Mouse (Mus musculus) 3T3-L1 (cell line): ENCODE data around the gene Cdc42ep2.

Experiments
- DNase-seq: peaks from one replicate; pipeline ENCODE4 v3.0.0-alpha.2; 2015; ENCODE audit warnings: low read depth, low spot score

Gene Cdc42ep2

GRCm38 (mm10) chr19:5942581-5942980 lies 18.0 kb upstream of the Cdc42ep2 start:
- no peak for DNase-seq

DNA sequence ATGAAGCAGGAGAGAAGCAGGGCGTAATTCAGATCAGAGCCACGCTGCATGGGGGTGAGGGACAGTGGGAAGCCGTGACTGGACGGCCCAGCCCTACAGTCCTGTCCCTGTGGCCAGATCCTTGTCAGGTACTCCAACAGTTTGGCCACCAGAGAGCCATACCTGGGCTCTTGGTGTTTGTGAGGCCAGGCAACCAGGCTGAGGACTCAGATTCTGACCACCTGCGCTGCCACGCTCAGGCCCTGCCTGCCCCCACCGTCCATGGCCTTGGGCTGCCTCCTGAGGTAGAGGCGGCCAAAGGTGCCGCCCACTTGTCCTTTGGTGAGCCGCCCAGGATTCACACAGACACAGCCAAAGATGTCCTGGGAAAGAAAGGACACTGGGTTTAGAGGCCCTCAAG lies 16.0 kb upstream of the Cdc42ep2 start:
- DNase-seq, result no peak

DNA sequence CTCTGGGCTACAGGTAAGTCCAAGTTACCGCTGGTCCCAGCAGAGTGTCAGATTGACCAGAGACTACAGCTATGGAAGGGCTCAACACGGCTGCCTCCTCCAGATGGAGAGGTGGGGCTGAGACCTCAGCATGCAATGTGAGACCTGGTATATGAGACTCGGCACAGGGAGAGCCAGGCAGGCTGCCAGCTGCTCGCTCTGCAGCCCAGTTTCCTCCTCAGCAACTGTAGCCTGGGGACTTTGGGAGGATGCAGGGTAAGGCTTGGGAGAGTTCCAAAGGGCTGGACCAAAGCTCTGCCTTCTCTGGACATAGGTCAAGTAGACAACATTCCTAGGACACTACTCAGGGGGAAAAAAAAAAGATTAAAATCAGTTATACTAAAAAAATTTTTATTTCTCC lies 15.6 kb upstream of the Cdc42ep2 start:
- DNase-seq, result peak; percentile 100

DNA sequence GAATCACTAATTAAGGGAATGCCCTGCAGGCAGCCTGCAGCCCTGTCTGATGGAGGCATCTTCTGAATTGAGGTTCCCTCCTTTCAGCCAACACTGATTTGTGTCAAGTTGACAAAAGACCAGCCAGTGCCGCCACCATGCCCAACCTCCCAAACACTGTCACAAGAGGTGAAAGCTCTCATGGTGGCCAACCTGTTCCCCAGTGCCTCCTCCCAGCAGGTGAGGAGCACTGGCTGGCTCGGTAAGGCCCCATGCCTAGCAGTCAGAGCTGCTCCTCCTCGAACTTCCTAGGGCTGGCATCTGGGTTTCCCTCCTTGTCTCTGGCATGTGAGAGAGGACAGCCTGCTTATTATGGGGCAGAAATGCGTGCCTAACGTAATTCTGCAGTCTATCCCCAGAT lies 15.1 kb upstream of the Cdc42ep2 start:
- DNase-seq, result no peak

GRCm38 (mm10) chr19:5938516-5938915 lies 13.9 kb upstream of the Cdc42ep2 start:
- no peak for DNase-seq

DNA sequence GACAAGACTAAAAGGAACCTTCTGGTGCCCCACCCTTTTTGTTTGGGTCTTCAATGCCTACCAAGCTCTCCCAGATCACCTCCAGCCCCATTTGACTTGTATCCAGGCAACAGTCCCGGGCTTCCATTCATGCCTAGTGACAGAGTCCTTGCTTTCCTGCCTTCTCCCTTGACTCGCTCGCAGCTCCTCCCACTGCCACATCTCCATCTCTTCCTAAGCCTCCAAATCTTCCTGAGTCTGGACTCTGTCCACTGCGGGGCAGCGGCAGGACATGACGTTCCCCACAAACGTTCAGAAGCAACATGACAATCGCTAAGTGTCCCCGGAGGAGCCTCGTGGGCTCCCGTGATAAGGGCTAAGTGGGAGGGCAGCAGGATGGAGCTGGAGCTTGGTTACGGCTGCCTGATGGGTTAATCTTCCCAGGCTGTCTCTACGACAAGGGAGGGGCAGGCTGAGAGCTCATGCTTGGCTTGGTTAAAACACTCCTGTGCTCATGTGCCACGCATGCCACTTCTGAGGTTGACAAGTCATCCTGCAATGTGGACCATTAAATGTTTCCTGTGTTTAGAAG lies 13.3 kb upstream of the Cdc42ep2 start:
- DNase-seq, result no peak

GRCm38 (mm10) chr19:5937095-5937835 lies 12.6 kb upstream of the Cdc42ep2 start:
- no peak for DNase-seq

DNA sequence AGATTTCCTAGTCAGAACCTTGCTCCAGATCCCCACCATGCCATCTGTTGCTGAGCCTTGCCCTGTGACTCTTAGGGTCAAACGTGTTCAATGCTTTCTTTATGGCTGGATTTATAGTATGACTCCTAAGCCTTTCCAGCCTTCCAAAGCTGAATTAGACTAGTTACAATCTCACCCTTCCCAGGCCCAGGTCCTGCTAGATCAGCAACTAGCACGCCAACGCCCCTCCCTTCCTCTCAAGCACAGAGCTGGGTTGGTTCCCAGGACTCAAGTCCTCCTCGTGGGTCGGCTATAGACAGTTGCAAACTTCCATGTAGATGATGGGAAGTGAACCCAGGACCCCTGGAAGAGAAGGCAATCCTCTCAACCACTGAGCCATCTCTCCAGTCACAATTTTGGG lies 11.1 kb upstream of the Cdc42ep2 start:
- DNase-seq, result no peak

- DNase-seq, result no peak
Measured at GRCm38 (mm10) chr19:5935266-5935665, 10.7 kb upstream of the Cdc42ep2 start.

DNA sequence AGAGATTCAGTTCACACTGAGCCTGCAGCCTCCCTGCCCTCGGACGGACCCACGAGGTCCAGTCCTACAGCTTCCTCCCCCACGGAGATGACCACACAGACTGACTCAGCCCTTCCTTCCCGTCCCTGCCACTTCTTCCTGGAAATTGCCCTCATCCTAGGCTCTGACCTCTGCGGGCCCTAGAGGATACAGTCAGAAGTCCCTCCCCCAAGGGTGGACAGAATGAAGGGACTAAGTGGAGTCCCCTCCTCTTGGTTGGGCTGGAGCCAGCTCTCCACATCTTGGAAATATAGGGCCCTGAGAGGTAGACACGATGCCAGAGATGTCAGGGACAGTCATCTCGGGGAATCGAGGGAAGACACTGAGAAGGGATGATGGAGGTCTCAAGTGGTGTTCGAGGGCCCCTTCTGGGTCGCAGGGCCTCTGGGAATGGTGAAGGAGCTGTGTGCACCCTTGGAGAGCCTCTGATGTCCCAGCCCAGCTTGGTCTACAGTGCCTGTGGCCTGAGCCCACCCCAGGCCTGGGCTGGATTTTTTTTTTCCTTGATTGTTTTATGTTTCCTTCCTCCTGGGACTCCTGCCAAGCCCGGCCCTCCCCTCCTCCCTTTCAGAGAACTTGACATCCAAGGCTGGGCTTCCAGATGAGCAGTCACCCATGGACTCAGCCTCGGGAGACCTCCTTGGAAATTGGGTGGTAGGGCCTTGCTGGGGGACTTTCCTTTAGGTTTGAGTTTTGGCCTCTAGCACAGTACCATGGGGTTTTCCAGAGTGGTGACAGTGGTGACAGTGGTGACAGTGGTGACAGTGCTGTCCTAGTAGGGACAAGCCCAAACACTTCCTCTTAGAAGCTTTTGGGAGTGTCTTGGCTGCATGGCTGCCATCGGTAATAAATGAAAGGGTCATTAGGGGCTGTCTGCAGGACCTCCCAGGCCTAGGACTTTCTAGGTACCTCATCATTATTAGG lies 5.3 kb upstream of the Cdc42ep2 start:
- DNase-seq, result no peak

GRCm38 (mm10) chr19:5928546-5928945 lies 3.9 kb upstream of the Cdc42ep2 start:
- no peak for DNase-seq

GRCm38 (mm10) chr19:5928104-5928503 lies 3.5 kb upstream of the Cdc42ep2 start:
- DNase-seq, result peak; percentile 41

DNA sequence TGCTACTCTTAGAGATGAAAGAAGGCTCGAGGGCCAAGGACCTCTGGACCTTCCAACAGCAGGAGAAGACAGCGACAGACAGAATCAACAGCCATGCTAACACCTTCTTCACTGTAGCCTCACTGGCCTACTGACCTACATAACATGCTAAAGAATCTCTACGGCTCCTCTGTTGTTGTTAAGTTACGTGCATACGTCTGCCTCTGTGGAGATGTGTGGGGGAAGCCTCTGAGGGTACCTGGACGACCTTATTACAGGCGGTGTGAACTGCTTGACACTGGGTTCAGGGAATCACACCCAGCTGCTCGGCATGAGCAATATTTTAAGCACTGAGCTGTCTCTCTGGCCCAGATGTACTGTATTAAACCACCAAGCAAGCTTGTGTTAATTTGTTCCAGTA lies 2.9 kb upstream of the Cdc42ep2 start:
- DNase-seq, result no peak

DNA sequence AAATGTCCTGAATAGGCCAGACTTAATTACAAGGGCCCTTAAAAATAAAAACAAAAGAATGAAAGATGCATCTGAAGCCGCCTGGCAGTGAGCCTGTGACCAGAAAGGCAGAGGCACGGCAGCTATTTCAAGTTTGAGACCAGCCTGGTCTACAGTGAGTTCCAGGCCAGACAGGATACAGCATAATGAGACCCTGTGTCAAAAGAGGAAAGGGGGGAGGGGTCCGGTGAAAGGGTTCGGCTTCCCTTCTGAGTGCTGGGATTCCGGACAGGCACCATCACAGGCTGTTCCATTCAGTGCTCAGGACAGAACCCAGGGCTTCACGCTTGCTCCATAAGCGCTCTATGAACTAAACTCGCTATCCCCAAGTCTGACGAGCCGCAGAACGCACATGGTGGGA lies 2.4 kb upstream of the Cdc42ep2 start:
- no peak for DNase-seq

DNA sequence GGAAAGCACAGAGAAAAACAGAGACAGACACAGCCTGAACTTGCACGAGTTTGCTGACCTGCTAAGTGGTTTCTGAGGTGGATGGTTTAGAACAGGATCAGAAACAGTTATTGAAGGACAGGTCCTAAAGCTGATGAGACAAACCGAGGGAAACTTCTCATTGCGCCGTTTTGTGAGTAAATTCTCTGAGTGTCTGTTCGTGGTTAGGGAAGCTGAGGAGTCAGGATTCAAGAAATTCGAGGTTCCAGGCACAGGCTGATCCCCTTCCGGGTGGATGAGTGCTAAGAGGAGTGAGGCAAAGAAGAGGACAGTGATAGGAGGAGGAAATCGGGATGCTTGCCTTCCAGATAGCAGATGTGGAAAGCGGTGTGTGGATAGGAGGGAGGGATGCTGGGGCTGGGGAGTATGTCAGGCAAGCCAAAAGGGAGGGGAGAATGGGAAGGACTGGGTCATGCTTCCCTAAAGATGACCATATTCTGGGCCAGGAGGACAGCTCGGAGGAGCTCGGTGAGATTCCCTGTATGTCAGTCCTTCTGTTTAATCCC lies 767 bp upstream of the Cdc42ep2 start:
- DNase-seq, result peak; percentile 74

DNA sequence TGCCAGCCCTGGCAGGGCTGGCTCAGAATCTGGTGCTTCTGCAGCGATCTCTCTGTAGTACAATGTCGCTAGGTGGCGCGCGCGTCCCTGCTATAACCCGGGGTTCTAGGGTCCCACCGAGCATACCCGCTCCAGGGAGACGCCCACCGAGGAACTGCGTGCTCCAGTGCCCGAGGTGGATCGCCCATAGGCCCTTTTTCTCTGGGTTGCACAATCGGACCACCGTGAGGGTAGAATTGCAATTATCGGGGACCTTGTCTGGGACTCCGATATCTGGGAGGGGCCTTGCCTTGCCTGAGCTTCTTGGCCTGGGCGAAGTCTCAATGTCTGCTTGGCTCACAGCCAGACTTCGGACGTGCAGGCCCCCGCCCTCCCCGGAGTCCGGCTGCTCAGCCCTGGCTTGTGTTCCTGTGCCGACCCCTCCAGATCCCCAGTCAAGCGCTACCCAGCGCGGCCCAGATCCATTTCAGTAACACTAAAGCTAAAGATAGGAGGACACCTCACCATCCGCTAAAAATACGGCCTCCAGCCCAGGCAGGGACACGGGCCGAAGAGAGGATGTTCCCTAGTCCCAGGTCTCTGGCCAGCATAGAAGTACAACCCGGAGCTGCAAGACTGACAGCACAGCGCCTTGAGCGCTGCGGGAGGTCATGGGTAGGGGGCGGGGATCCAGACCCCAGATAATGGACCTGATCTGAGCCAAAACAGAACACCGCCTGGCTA lies 465 bp downstream of the Cdc42ep2 start:
- peak; percentile 95 for DNase-seq

DNA sequence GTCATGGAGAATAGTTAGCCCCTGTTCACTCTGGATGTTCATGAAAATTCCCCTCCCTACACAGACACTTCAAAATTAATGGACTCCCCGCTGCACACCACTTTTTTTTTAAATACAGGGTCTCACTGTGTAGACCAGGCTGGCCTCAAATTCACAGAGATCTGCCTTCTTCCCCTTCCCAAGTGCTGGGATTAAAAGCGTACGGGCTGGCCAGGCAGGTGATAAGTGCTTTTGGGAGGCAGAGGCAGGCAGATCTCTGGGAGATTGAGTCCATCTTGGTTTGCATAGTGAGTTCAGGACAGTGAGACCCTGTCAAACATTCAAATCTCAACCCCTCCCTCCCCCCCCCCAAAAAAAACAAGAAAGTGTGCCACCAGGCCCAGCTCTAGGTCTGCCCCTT lies 1.7 kb downstream of the Cdc42ep2 start:
- no peak for DNase-seq

DNA sequence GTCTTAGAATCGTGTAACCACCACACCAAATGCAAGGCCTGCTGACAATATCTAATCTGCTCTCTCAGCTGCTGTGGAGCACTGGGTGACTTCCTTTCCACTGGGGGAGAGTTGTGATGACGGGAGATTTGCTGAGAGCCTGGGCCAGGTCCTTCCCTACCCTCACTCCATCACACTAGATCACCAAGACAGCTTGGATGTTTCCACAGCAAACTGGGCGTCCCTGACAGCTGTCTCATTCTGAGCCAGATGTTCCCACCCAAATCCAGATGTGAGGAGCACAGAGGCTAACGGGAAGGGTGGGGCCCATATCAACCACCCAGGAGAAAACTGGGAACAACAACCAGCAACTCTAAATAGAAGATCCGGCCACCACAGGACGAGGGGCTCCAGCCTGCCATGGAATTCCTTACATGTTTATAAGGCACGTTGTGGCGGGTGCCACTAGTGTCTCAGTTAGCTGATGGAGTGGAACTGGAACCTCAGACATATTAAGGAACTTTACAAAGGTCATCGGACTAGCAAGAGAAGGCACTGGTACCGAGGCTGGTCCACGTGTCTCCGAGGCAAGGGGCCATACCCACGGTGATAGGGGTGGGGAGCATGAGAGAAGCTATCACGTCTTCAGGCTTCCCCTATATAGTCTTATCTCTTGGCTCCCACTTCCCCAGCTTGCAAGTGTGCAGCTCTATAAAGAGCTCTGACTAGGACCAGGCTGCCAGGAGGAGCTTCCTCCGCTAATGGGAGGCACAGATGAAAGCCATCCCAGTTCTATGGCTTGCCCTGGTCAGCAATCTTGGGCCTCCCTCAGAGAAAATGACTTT lies 2.3 kb downstream of the Cdc42ep2 start:
- no peak for DNase-seq

- DNase-seq, result no peak
Measured at GRCm38 (mm10) chr19:5921715-5922114, 2.9 kb downstream of the Cdc42ep2 start.

- DNase-seq, result peak; percentile 56
Measured at GRCm38 (mm10) chr19:5913007-5913719, 11.5 kb downstream of the Cdc42ep2 start, which contains the start of gene Dpf2. Dpf2 (minus strand) TSS chr19:5913010.
